Mouse (Mus musculus) 3T3-L1 (cell line): ENCODE measurements around the gene Aff4.

Experiments used
- DNase-seq: peaks from one replicate; pipeline ENCODE4 v3.0.0-alpha.2; 2015; ENCODE audit warnings: low read depth, low spot score

Gene Aff4

DNA sequence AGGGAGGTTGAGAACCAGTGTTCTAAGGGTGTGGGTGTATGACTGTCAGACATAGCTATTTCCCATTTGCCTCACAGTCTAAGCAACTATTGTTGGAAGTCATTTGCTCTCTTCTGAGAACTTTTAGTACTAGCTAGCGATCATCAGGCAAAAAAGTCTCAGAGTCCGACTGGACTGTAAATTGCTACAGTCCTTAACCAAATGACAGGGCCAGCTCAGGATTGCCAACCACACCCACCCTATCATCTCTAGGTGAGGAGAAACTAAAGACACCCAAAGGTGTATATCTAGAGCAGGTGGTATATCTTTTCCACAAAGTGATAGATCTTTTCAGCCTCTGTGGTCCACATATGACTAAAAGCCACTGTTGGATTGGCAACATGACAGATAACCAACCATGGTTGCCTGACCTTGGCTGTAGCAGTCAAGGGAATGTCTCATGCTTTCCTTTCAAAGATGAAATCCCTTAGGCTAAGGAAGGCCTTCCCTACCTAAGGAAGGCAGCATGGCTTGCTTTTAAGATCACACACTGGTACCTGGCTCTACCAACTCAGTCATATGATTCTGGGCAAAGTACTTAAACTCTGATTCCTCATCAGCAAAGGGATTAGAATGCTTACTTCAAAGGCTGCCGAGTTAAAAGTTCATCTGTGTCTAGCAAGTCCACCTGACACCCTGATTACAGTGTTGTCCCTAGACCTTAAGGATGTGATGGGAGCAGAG is 77.5 kb downstream of the Aff4 start:
- DNase-seq = no peak

DNA sequence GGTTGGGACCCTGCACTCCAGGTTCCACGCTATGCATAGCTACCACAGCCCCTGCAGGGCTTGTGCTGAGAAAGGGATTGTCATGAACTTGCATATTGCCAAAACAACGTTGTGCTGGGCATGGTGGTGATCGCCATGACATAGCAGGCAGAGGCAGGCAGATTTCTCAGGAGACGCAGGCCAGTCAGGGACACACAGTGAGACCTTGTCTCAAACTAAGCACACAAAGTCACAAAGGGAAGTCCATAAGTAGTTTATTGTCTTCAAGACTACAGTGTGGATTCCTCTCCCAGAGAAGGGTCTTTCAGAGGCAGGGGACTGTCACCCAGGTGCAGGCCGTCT is 78.1 kb downstream of the Aff4 start:
- no peak for DNase-seq

DNA sequence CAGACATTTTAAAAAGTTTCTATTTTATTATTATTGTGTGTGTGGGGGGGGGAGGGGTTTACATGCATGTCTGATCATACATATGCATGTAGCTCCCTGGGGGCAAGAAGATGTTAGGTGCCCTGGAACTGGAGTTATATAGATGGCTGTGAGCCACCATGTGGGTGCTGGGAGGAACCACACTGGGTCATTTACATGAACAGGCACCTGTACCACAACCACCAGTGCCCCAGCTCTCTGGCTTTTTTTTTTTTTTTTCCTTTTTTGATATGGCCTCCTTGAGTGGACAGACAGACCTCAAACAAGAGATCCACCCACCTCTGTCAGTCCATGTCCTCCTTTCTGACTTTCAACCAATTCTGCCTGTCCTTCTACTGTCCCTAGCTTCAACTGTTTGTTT is 78.5 kb downstream of the Aff4 start:
- DNase-seq = no peak

DNA sequence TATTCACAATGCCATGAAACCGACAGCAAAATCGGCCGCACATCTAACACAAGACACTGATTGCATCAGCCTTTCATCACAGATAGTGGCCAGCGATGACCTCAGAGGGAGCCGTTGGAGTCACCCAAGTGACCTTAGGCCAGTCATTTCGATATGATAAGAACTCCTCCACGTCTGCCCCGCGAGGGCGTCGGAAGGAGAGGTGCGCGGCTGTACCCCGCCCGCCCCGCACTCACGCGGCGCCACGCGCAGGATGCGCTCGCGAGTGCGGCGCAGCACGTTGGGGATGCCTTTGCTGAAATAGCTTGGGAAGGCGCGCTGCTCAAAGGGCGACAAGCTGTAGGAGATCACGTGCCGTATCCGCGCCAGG is 79.7 kb downstream of the Aff4 start:
- DNase-seq = peak; percentile 68

DNA sequence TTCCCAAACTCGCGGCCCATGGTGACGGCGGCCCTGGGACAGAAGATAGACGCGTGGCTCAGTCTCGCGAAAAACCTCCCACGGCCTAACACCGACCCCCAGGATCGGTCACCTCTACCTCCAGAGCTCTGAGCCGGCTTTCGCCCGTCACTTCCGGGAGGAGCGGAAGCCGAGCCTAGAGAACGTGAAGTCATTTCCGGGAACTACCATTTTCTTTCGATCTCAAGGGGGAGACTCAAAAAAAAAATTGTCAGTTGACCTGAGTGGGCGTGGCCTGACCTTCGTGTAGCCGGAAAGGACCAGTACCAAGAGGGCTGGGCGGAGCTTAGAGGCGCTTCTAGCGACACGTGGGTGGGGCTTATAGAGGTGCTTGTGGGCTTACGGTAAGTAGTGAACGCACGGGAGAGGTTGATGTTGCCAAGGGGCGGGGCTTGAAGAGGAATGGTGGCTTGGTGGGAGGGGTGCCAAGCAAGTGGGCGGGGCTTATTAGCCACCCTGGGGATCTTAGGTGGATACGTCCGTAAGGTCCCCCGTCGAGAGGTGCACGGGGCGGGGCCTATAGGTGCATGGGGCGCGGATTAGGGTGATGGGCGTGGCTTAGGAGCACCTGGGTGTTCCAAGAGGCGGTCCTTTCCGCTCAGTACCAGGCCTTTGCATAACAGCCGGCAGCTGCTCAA is 80.2 kb downstream of the Aff4 start, which contains the start of the genes Uqcrq and Gdf9:
TSS of gene Uqcrq (minus strand) at position 162 of the 677 bp plus-strand sequence.
TSS of gene Gdf9 (plus strand) at position 354 of the 677 bp plus-strand sequence.
- peak; percentile 100 for DNase-seq

DNA sequence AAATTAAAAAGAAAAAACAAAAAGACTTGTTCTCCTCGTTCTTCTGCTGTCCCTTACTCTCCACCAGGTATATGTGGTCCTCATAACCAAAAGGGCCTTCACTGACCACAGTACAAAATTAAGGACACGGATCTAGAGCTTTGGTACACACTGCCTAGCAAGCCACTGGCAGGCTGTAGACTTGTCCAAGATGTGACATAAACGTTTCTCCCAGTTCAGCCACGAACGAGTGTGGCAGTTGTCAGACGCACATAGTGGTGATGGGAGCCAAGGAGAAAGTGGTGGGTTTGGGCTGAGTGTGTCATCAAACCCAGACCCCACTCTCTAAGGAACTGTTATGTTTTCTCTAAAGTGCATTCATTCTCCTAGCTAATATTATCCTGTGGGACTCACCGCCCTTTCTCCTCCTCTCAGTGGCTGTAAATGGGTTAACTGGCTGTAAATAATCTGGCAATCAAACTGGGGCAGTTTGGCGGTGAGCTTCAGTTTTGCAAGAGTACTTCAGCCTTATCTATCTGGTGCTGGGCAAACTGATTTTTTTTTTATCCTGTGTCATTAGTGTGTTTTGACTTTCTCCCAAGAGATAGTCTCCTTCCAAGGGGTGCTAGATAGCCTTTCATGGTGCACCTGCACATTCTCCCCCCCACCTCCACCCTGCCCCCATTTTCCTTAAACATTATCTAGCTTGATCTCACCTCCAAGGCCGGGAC is 80.9 kb downstream of the Aff4 start:
- DNase-seq = no peak

DNA sequence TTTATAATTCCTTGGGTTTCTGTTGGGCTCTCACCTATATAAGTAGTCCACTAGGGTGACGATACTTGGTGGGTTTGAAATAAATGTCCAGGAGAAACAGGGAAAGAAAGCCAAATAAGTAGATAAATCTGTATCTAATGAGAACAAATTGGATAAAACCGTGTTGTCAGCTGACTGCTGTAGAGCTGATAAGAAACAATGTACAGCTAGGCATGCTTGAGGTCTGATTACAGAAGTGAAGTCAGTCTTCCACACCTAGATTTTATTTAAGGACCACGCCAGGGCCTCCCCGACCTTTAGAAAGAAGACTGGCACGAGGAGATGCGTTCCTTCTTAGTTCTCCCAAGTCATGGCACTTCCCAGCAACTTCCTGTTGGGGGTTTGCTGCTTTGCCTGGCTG is 82.4 kb downstream of the Aff4 start:
- no peak for DNase-seq

DNA sequence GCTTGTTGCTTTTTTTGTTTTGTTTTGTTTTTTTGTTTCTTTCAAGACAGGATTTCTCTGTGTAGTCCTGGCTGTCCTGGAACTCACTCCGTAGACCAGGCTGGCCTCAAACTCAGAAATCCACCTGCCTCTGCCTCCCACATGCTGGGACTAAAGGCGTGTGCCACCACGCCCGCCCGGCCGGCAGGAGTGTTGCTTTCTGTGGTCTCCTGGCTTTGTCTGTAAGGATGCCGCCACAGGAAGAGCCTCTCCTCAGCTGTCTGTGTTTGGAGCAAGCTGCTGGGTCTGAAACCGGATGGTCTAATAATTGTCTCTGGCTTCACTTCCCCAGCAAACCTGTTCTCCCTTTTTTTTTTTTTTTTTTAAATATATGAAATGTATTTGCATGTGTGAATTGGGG is 84.9 kb downstream of the Aff4 start:
- no peak for DNase-seq

DNA sequence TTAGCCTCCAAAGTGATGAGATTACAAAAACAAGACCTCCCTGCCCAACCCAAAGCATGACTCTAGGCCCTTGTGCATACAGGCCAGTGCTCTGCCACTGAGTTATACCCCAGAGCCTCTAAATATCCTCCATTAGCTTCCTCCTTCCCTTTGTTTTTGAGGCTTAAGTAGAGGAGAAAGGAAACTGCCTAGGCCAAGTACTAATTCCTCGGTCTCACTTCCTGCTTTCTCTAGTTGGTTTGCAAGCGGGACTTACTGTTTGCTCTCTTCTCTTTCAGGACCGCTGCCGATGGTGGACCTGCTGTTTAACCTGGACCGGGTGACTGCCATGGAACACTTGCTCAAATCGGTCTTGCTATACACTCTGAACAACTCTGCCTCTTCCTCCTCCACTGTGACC is 85.7 kb downstream of the Aff4 start:
- no peak for DNase-seq

DNA sequence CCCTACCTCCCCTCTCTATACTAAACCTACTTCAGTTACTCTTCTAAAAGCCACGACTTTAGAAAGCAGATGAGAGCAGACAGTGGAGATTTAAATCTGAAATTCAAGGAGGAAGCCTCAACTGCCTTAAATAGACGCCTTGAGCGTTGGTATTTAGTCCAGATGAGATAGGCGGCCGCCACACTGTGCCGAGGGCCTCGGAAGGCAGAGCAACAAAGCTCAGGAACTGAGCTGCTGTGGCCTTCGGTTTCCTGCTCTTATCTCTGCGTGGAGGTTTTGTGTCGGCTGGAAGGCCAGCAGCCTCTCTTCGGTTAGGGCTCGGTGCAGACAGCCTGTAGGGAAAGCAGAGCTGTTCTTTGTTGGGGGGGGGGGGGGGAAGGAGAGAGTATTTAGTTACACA is 91.3 kb downstream of the Aff4 start:
- DNase-seq = no peak

DNA sequence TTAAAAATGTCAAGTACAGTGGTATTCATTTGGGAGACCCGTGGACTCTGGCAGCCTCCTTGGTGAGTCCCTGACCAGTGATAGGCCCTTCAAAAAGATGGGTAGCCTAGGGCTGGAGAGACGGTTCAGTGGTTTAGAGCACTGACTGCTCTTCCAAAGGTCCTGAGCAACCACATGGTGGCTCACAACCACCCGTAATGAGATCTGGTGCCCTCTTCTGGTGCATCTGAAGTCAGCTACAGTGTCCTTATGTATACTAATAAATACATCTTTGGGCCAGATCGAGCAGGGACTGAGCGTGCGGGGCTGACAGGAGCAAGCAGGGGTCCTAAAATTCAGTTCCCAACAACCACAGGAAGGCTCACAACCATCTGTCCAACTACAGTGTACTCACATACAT is 93.2 kb downstream of the Aff4 start:
- DNase-seq = peak; percentile 45

DNA sequence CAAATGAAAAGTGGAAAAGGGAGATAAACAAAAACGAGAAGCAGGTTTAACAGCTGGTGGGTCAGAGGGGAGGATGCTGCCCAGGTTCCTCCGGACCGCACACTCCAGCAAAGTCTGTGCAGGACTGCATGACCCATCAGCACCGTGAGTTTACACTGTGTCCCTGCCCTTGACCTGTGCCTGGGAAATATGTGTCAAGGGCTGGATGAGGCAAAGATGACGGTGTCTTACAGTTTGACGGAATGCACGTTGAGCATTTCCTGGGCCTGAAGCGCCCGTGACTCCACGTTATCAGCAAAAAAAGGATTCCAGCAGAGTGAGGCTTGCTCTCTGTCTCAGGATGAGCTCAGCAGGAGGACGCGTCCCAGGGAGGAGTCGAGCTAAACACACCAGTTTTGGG is 94.9 kb downstream of the Aff4 start:
- DNase-seq = no peak

DNA sequence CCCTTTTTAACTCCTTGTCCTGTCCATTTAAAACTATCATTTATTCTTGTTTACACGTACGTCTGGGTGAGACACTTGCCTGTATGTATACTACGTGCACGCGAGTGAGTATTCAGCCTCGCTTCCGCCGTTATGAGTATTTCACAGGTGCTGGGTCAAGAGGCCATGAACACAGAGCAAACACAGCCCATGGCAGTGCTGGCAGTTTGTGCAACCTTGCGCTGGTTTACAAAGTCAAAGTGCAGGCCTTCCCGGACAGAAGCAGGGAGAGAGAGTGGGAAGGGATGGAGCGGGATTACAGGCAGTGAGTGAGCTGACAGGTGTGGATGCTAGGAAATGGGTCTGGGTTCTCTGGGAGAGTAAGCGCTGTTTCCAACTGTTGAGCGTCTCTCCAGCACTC is 95.5 kb downstream of the Aff4 start:
- no peak for DNase-seq

DNA sequence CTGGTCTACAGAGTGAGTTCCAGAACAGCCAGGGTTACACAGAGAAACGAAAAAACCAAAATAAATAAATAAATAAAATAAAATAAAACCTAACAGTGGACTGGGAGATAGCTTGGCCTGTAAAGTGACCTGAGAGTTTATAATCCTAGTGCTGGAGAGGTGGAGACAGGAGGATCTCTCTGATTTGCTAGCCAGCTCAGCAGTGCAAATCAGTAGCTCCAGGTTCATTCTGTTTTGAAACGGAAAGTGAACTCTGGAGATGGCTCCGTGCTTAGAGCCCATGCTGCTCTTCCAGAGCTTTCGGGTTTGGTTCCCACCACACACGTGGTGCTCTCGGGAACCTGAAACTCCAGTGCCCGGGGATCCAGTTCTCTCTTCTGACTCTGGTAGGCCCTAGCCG is 97.4 kb downstream of the Aff4 start:
- no peak for DNase-seq

DNA sequence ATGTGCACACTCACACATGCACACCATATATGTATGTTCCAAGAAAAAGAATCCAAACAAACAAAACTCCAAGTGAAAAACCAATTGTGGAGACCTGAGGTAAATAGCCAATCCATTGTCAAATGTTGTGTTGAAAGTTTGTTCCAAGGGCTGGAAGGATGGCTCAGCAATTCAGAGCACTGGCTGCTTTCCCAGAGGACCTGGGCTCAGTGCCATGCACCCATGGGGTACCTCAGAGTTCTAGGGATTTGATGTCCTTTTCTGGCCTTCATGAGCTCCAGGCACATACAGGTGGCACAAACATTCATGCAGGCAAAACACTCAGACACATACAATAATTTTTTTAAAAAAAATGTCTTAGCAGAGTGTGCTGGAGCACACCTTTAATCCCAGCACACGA is 97.9 kb downstream of the Aff4 start:
- no peak for DNase-seq

DNA sequence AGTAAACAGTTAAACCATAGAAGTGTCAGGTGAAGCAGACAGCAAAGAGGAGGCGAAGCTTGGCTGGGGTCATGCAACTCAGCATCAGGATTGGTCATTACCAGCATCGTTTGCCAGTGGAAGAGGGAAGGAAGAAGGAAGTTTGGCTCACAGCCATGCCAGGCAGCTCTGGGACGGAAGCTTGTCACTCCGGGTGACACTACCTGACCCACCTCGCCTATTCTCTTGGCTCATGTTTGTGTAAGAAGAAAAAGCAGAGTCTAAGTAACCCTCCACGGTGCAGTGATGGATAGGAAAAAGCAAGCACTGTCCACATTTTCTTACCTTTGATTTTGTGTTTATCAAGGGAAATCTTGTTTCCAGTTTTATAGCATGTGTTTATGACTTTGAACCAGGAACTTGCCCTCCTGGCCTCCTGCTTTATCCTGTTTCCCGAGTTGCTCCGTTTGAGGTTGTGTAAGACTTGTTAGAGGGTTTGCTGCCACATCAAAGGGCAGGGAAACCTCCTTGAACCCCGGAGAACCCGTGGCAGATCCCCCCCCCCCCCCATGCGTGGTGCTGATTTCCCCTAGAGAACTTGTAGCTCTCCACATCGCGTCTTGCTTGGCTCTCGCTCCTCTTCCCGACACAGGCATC is 99.6 kb downstream of the Aff4 start:
- DNase-seq = no peak

DNA sequence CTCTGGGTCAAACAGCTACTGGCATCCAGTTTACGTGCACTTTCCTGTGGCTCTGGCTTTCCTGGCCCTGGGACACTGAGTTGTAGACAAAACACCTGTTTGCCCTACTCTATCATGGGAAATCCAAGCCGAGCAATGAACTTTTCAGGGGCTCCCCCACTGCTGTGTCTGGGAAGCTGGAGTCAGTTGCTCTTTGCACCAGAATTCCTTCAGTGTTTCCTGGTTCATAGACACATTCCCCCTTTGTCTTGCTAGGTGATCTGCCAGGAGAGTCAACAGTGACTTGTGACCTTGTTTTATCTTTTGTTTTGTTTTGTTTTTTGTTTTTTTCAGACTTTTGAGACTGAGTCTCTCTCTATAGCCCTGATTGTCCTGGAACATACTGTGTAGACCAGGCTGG is 100.7 kb downstream of the Aff4 start:
- no peak for DNase-seq

DNA sequence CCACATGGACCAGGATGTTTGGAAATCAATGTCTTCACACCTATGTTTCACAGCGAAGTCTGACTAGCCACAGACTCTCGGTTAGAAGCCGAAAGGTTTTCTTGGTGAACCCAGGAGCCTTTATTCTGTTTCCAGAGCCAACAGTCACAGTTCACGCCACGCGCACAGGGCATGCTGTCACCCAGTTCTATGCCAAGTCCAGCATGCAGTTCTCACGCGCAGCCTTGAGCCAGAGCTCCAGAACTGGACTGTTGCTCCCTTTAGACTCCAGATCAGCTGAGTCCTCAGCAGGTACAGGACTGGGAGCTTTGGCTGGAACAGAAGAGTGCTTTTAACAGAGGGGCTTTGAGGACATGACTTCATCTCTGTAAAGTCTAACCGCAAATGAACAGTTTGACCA is 101.8 kb downstream of the Aff4 start:
- DNase-seq = no peak

DNA sequence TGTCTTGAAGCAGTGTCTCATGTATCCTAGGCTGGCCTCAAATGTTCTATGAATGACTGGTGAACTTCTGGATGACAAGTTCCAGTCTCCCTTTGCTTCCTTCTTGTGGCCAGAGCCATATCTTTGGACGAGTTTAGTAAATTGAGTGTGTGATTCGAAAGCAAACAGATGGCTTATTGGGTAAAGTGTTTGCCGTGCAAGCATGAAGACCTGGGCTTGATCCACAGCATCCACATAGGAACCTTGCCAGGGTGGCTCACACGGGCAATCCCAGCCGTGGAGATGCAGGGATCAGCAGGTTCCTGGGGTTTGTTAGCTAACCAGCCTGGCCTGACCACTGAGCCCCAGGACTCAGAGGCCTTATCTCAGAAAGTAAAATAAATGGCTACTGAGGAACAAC is 102.4 kb downstream of the Aff4 start:
- no peak for DNase-seq

DNA sequence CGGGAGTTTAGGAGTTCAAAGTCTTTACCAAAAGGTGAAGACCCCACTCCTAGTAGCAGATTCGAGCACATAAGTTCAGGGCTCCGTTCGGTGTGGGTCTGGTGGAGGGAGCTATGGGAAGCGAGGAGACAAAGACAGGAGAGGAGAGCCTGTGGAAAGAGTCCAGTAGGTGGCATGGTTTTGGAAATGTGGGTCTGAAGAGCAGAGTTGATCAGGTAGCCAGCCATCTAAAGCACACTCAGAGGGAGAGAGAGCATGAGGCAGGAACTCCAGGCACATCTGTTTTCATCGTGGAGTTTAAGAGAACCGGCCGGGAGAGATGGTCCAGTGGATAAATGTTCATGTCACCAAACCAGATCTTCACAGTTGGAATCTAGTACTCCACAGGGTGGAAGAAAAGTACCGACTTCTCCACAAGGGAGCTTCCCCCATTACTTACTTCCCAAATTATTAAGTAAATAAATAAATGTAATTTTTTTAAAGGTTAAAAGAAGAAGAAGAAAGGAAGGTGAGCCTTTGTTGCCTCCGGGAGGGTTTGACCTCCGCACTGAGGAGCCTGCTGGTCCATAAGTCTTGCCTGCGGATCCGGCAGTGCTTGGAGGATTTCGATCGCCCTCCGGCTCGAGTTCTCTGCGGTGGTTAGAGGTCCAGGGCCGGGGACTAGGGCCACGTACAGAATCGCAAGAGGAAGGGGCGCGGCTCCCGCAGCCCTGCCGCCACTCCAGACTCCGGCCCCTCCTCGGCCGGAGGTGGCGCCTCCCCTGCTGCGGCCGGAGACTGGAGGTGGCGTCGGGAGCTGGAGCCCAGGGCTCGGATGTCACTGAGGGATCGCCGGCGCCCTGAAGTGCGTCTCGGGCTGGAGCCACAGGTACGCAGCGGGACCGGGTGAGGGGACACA is 106.1 kb downstream of the Aff4 start, which contains the start of the genes Gm10447 and Shroom1:
TSS of gene Gm10447 (minus strand) at position 637 of the 898 bp plus-strand sequence.
TSS of gene Shroom1 (plus strand) at position 732 of the 898 bp plus-strand sequence.
- peak; percentile 78 for DNase-seq

DNA sequence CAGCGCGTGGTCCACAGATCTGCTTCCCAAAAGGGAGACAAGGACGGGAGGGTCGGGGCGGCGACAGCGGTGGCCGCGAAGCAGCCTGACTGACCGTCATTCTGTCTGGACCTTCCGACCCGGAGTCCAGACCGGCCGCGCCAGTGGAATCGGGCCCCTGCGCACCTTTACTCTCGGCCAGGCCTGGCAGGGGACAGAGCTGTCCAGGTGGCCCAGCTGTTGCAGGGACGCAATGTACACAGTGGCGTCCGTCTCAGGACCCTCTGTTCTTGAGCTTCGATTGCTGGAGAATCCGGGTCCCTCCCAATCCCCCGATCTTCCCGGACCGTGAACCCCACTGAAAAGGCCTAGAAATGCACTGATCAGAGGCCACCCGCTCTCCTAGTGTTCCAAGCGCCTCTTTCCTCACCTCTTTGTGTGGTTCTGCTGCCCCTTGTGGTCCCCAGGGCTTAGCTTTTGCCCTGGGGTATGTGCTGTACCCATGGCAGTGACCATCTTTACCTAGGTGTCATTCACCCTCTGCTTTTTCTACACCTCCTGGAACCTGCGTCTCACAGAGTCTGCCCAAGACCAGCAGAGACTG is 106.8 kb downstream of the Aff4 start:
- peak; percentile 37 for DNase-seq
